Mouse (Mus musculus): ENCODE measurements around the gene Lsamp. TPM values are rescaled to one million over a fixed set of nuclear protein-coding genes. Genes with fewer than 3 reads are reported as not detected.

The Lsamp gene
- polyA plus RNA-seq, 1 experiment from 2014 or later = 1.5 TPM

- 84% methylated on average over 2 of the region's 2 CpGs for WGBS
- no peaks in the 10 kb centered on the region for H3K27me3 ChIP-seq (replicated peaks; ENCODE audit: control insufficient read depth, insufficient read depth, low read length)
- no peak overlapping the region for H3K4me2 ChIP-seq (replicated peaks; ENCODE audit: low read depth)
- TF ChIP-seq CTCF (IDR thresholded peaks at IDR 0.05; ENCODE audit: low read depth) = no peak
- no peaks in the 10 kb centered on the region for H3K36me3 ChIP-seq (ENCODE audit: control insufficient read depth, insufficient read depth)
- no peak overlapping the region for H3K9ac ChIP-seq (ENCODE audit: low read depth, low read length)
- H3K4me1 ChIP-seq (replicated peaks; ENCODE audit: control insufficient read depth, insufficient read depth, low read length) = no peaks in the 10 kb centered on the region
- H3K9me3 ChIP-seq (ENCODE audit: control insufficient read depth) = no peaks in the 10 kb centered on the region
- H3K4me3 ChIP-seq (ENCODE audit: low read depth, low read length) = no peak overlapping the region
- no peak for ATAC-seq
- no peak overlapping the region for H3K27ac ChIP-seq (ENCODE audit: low read depth, low read length)
Measured at GRCm38 (mm10) chr16:41653261-41653660, 1669.1 kb downstream of the Lsamp start.

GRCm38 (mm10) chr16:41674316-41675038 lies 1690.3 kb downstream of the Lsamp start:
- H3K9me3 ChIP-seq (ENCODE audit: control insufficient read depth) = no peaks in the 10 kb centered on the region
- no peak overlapping the region for H3K4me3 ChIP-seq (ENCODE audit: low read depth, low read length)
- 82% methylated on average over 2 of the region's 2 CpGs for WGBS
- no peak for TF ChIP-seq CTCF (IDR thresholded peaks at IDR 0.05; ENCODE audit: low read depth)
- no peak for ATAC-seq
- H3K36me3 ChIP-seq (ENCODE audit: control insufficient read depth, insufficient read depth) = no peaks in the 10 kb centered on the region
- no peak overlapping the region for H3K9ac ChIP-seq (ENCODE audit: low read depth, low read length)
- no peak overlapping the region for H3K27ac ChIP-seq (ENCODE audit: low read depth, low read length)
- no peaks in the 10 kb centered on the region for H3K27me3 ChIP-seq (replicated peaks; ENCODE audit: control insufficient read depth, insufficient read depth, low read length)
- H3K4me2 ChIP-seq (replicated peaks; ENCODE audit: low read depth) = no peak overlapping the region
- H3K4me1 ChIP-seq (replicated peaks; ENCODE audit: control insufficient read depth, insufficient read depth, low read length) = no peaks in the 10 kb centered on the region

- TF ChIP-seq CTCF (IDR thresholded peaks at IDR 0.05; ENCODE audit: low read depth) = no peak
- H3K9me3 ChIP-seq (ENCODE audit: control insufficient read depth) = no peaks in the 10 kb centered on the region
Measured at GRCm38 (mm10) chr16:41675774-41676173, 1691.6 kb downstream of the Lsamp start.

GRCm38 (mm10) chr16:41692435-41692834 lies 1708.3 kb downstream of the Lsamp start:
- Histone ChIP-seq H3K4me3 (ENCODE audit: low read depth, low read length) (no peak overlapping the region), H3K4me1 (replicated peaks; ENCODE audit: control insufficient read depth, insufficient read depth, low read length) (no peaks in the 10 kb centered on the region), H3K36me3 (ENCODE audit: control insufficient read depth, insufficient read depth) (no peaks in the 10 kb centered on the region), H3K27ac (ENCODE audit: low read depth, low read length) (no peak overlapping the region), H3K9me3 (ENCODE audit: control insufficient read depth) (no peaks in the 10 kb centered on the region), H3K27me3 (replicated peaks; ENCODE audit: control insufficient read depth, insufficient read depth, low read length) (no peaks in the 10 kb centered on the region), H3K4me2 (replicated peaks; ENCODE audit: low read depth) (no peak overlapping the region), H3K9ac (ENCODE audit: low read depth, low read length) (no peak overlapping the region)
- no peak for ATAC-seq
- peak; percentile 59 for TF ChIP-seq CTCF (IDR thresholded peaks at IDR 0.05; ENCODE audit: low read depth)

More at GRCm38 (mm10) chr16:41675774-41676173, 1691.6 kb downstream of the Lsamp start:
- no peak for ATAC-seq
- Histone ChIP-seq H3K4me2 (replicated peaks; ENCODE audit: low read depth) (no peak overlapping the region), H3K27me3 (replicated peaks; ENCODE audit: control insufficient read depth, insufficient read depth, low read length) (no peaks in the 10 kb centered on the region), H3K4me1 (replicated peaks; ENCODE audit: control insufficient read depth, insufficient read depth, low read length) (no peaks in the 10 kb centered on the region), H3K4me3 (ENCODE audit: low read depth, low read length) (no peak overlapping the region), H3K36me3 (ENCODE audit: control insufficient read depth, insufficient read depth) (no peaks in the 10 kb centered on the region), H3K27ac (ENCODE audit: low read depth, low read length) (no peak overlapping the region), H3K9ac (ENCODE audit: low read depth, low read length) (no peak overlapping the region)
- WGBS = 85% methylated on average over 3 of the region's 3 CpGs

GRCm38 (mm10) chr16:41701790-41702428 lies 1717.7 kb downstream of the Lsamp start:
- no peak for ATAC-seq
- H3K9me3 ChIP-seq (ENCODE audit: control insufficient read depth) = no peaks in the 10 kb centered on the region
- H3K36me3 ChIP-seq (ENCODE audit: control insufficient read depth, insufficient read depth) = no peaks in the 10 kb centered on the region
- H3K4me1 ChIP-seq (replicated peaks; ENCODE audit: control insufficient read depth, insufficient read depth, low read length) = no peaks in the 10 kb centered on the region
- no peak overlapping the region for H3K4me2 ChIP-seq (replicated peaks; ENCODE audit: low read depth)
- no peak overlapping the region for H3K4me3 ChIP-seq (ENCODE audit: low read depth, low read length)
- H3K27me3 ChIP-seq (replicated peaks; ENCODE audit: control insufficient read depth, insufficient read depth, low read length) = no peaks in the 10 kb centered on the region
- no peak overlapping the region for H3K9ac ChIP-seq (ENCODE audit: low read depth, low read length)
- no peak overlapping the region for H3K27ac ChIP-seq (ENCODE audit: low read depth, low read length)
- WGBS = 81% methylated on average over 5 of the region's 5 CpGs
- no peak for TF ChIP-seq CTCF (IDR thresholded peaks at IDR 0.05; ENCODE audit: low read depth)

GRCm38 (mm10) chr16:41728900-41729585 lies 1744.9 kb downstream of the Lsamp start:
- ATAC-seq = no peak
- Histone ChIP-seq H3K4me1 (replicated peaks; ENCODE audit: control insufficient read depth, insufficient read depth, low read length) (no peaks in the 10 kb centered on the region), H3K4me3 (ENCODE audit: low read depth, low read length) (no peak overlapping the region), H3K9ac (ENCODE audit: low read depth, low read length) (no peak overlapping the region), H3K36me3 (ENCODE audit: control insufficient read depth, insufficient read depth) (no peaks in the 10 kb centered on the region), H3K9me3 (ENCODE audit: control insufficient read depth) (no peaks in the 10 kb centered on the region), H3K27ac (ENCODE audit: low read depth, low read length) (no peak overlapping the region), H3K4me2 (replicated peaks; ENCODE audit: low read depth) (no peak overlapping the region), H3K27me3 (replicated peaks; ENCODE audit: control insufficient read depth, insufficient read depth, low read length) (no peaks in the 10 kb centered on the region)
- no peak for TF ChIP-seq CTCF (IDR thresholded peaks at IDR 0.05; ENCODE audit: low read depth)
- WGBS = 85% methylated on average over 9 of the region's 9 CpGs
